Mouse (Mus musculus) neural tube, embryonic 15.5 days (tissue): ENCODE measurements around the gene Arhgap1. TPM values are rescaled to one million over a fixed set of nuclear protein-coding genes. Genes with fewer than 3 reads are reported as not detected.
"Not testable (repeated sequence)": the region's sequence is repeated elsewhere in the genome, so short reads cannot be mapped to it uniquely, and the experiment has no call there.

ENCODE experiments used
- ATAC-seq: fragments of 200-750 bp; cut with Nextera tagmentation; 2 replicates; pipeline ENCODE4 v1.8.0; 2017; ENCODE audit warnings: mild to moderate bottlenecking, moderate TSS enrichment, moderate library complexity; ENCODE audit not compliant: low FRiP score
- H3K27ac ChIP-seq: fragments of 300-500 bp; sonication (generic); replicated peaks from 2 replicates; pipeline ENCODE4 v1.5.1; 2015; ENCODE audit warnings: mild to moderate bottlenecking, inconsistent platforms
- H3K27me3 ChIP-seq: fragments of 300-500 bp; sonication (generic); replicated peaks from 2 replicates; pipeline ENCODE4 v1.6.1; 2015; ENCODE audit warnings: inconsistent platforms
- H3K36me3 ChIP-seq: fragments of 300-500 bp; sonication (generic); 2 replicates; pipeline ENCODE4 v1.6.1; 2015; ENCODE audit warnings: inconsistent platforms
- H3K4me1 ChIP-seq: fragments of 300-500 bp; sonication (generic); 2 replicates; pipeline ENCODE4 v1.6.1; 2015; ENCODE audit warnings: inconsistent platforms
- H3K4me2 ChIP-seq: fragments of 300-500 bp; sonication (generic); 2 replicates; pipeline ENCODE4 v1.6.1; 2015; ENCODE audit warnings: inconsistent platforms, mild to moderate bottlenecking, moderate library complexity
- H3K4me3 ChIP-seq: fragments of 300-500 bp; sonication (generic); replicated peaks from 2 replicates; pipeline ENCODE4 v1.5.1; 2015; ENCODE audit warnings: mild to moderate bottlenecking, inconsistent platforms
- H3K9ac ChIP-seq: fragments of 300-500 bp; sonication (generic); replicated peaks from 2 replicates; pipeline ENCODE4 v1.6.1; 2015; ENCODE audit warnings: mild to moderate bottlenecking, inconsistent platforms
- H3K9me3 ChIP-seq: fragments of 300-500 bp; sonication (generic); replicated peaks from 2 replicates; pipeline ENCODE4 v1.6.1; 2016; ENCODE audit warnings: inconsistent platforms
- WGBS: fragments of 180-500 bp; shearing (Covaris S2); methylation state at CpG from one replicate; pipeline ENCODE4 v1.1.7; 2015; ENCODE audit warnings: mixed read lengths; 5-methylcytosine and 5-hydroxymethylcytosine counted together
- polyA plus RNA-seq: library from polyadenylated mRNA; unstranded; fragments of >200 nt; fragmentation: Nextera tagmentation; extraction: Ambion mirVana; gene quantifications from 2 replicates; pipeline ENCODE4 v1.2.1, GENCODE M21; 2015

Gene Arhgap1
- 86.2 and 99.9 TPM in 2 replicates for polyA plus RNA-seq

- Histone ChIP-seq H3K27me3 (no peaks in the 10 kb centered on the region), H3K4me3 (peak within 1 kb of the TSS; percentile 89), H3K9ac (peak within 1 kb of the TSS; percentile 97), H3K27ac (peak within 1 kb of the TSS; percentile 91), H3K4me1 (peaks cover 38% of the 10 kb centered on the region), H3K4me2 (peak within 1 kb of the TSS; percentile 99), H3K36me3 (peaks cover 47% of the 10 kb centered on the region), H3K9me3 (no peaks in the 10 kb centered on the region)
- ATAC-seq, result peak; percentile 96
- WGBS, result under 1% methylated on average over 44 of the region's 44 CpGs
Measured at GRCm38 (mm10) chr2:91649553-91650359, at the start of gene Arhgap1, which contains the start of gene Zfp408. TSS of gene Arhgap1 (plus strand) at chr2:91649860. TSS of gene Zfp408 (minus strand) at chr2:91649791.

- Histone ChIP-seq H3K9me3 (no peaks in the 10 kb centered on the region), H3K4me1 (no peaks in the 10 kb centered on the region), H3K4me2 (no peak overlapping the region), H3K27me3 (no peaks in the 10 kb centered on the region), H3K9ac (no peak overlapping the region), H3K27ac (no peak overlapping the region), H3K4me3 (no peak overlapping the region), H3K36me3 (peaks cover 78% of the 10 kb centered on the region)
- WGBS, result 93% methylated on average over 4 of the region's 4 CpGs
- ATAC-seq, result no peak
Measured at GRCm38 (mm10) chr2:91600475-91600874, 49.2 kb upstream of the Arhgap1 start.

GRCm38 (mm10) chr2:91602389-91602788, 47.3 kb upstream of the Arhgap1 start:
- Histone ChIP-seq H3K9me3 (no peaks in the 10 kb centered on the region), H3K4me2 (no peak overlapping the region), H3K9ac (no peak overlapping the region), H3K4me1 (no peaks in the 10 kb centered on the region), H3K36me3 (peaks cover 76% of the 10 kb centered on the region), H3K4me3 (no peak overlapping the region), H3K27me3 (no peaks in the 10 kb centered on the region), H3K27ac (no peak overlapping the region)
- ATAC-seq, result no peak
- 96% methylated on average over 4 of the region's 4 CpGs for WGBS

- ATAC-seq, H3K9ac ChIP-seq, H3K27me3 ChIP-seq, H3K27ac ChIP-seq, H3K4me1 ChIP-seq, H3K4me2 ChIP-seq, H3K9me3 ChIP-seq, H3K4me3 ChIP-seq: not testable (repeated sequence)
- peaks cover 63% of the 10 kb centered on the region for H3K36me3 ChIP-seq
Measured at GRCm38 (mm10) chr2:91609370-91609769, 40.3 kb upstream of the Arhgap1 start.

- Histone ChIP-seq H3K4me3 (no peak overlapping the region), H3K4me2 (no peak overlapping the region), H3K36me3 (peaks cover 59% of the 10 kb centered on the region), H3K4me1 (no peaks in the 10 kb centered on the region), H3K27me3 (no peaks in the 10 kb centered on the region), H3K27ac (no peak overlapping the region), H3K9me3 (no peaks in the 10 kb centered on the region), H3K9ac (no peak overlapping the region)
- WGBS, result 94% methylated on average over 5 of the region's 5 CpGs
- ATAC-seq, result no peak
Measured at GRCm38 (mm10) chr2:91622356-91622755, 27.3 kb upstream of the Arhgap1 start.

- not testable (repeated sequence) for H3K9me3 ChIP-seq, H3K9ac ChIP-seq, ATAC-seq, H3K4me1 ChIP-seq, H3K4me2 ChIP-seq, H3K27ac ChIP-seq, H3K4me3 ChIP-seq, H3K27me3 ChIP-seq
- 96% methylated on average over 7 of the region's 7 CpGs for WGBS
- H3K36me3 ChIP-seq, result peaks cover 49% of the 10 kb centered on the region
Measured at GRCm38 (mm10) chr2:91623366-91623765, 26.3 kb upstream of the Arhgap1 start.

GRCm38 (mm10) chr2:91627486-91627885, 22.2 kb upstream of the Arhgap1 start:
- peaks cover 11% of the 10 kb centered on the region for H3K36me3 ChIP-seq
- ATAC-seq, result no peak
- H3K27ac ChIP-seq, result no peak overlapping the region
- H3K4me1 ChIP-seq, result no peaks in the 10 kb centered on the region
- H3K27me3 ChIP-seq, result no peaks in the 10 kb centered on the region
- H3K9ac ChIP-seq, result no peak overlapping the region
- 76% methylated on average over 5 of the region's 5 CpGs for WGBS
- H3K4me2 ChIP-seq, result no peak overlapping the region
- H3K4me3 ChIP-seq, result no peak overlapping the region
- no peaks in the 10 kb centered on the region for H3K9me3 ChIP-seq

- Histone ChIP-seq H3K27me3 (no peaks in the 10 kb centered on the region), H3K27ac (no peak overlapping the region), H3K4me2 (no peak overlapping the region), H3K4me1 (no peaks in the 10 kb centered on the region), H3K4me3 (no peak overlapping the region), H3K9ac (no peak overlapping the region), H3K9me3 (no peaks in the 10 kb centered on the region), H3K36me3 (peaks cover 6% of the 10 kb centered on the region; the same call in 1 of the 2 replicates)
- ATAC-seq, result no peak
- WGBS, result 87% methylated on average over 8 of the region's 8 CpGs
Measured at GRCm38 (mm10) chr2:91628171-91628570, 21.5 kb upstream of the Arhgap1 start.

GRCm38 (mm10) chr2:91629682-91630081, 20.0 kb upstream of the Arhgap1 start:
- H3K36me3 ChIP-seq, result no peaks in the 10 kb centered on the region
- 88% methylated on average over 18 of the region's 18 CpGs for WGBS
- no peak for ATAC-seq

GRCm38 (mm10) chr2:91630384-91630783, 19.3 kb upstream of the Arhgap1 start:
- no peak for ATAC-seq
- H3K27me3 ChIP-seq, result no peaks in the 10 kb centered on the region
- no peak overlapping the region for H3K4me2 ChIP-seq
- H3K4me1 ChIP-seq, result no peaks in the 10 kb centered on the region
- H3K36me3 ChIP-seq, result no peaks in the 10 kb centered on the region
- 94% methylated on average over 12 of the region's 12 CpGs for WGBS
- no peaks in the 10 kb centered on the region for H3K9me3 ChIP-seq
- H3K9ac ChIP-seq, result no peak overlapping the region
- H3K27ac ChIP-seq, result no peak overlapping the region
- no peak overlapping the region for H3K4me3 ChIP-seq

More at GRCm38 (mm10) chr2:91629682-91630081, 20.0 kb upstream of the Arhgap1 start:
- Histone ChIP-seq H3K27me3 (no peaks in the 10 kb centered on the region), H3K4me1 (no peaks in the 10 kb centered on the region), H3K4me2 (no peak overlapping the region), H3K9me3 (no peaks in the 10 kb centered on the region), H3K4me3 (no peak overlapping the region), H3K9ac (no peak overlapping the region), H3K27ac (no peak overlapping the region)

GRCm38 (mm10) chr2:91631826-91632225, 17.8 kb upstream of the Arhgap1 start:
- WGBS, result 89% methylated on average over 5 of the region's 5 CpGs
- H3K4me1 ChIP-seq, result no peaks in the 10 kb centered on the region
- H3K4me2 ChIP-seq, result no peak overlapping the region
- ATAC-seq, result no peak
- no peak overlapping the region for H3K4me3 ChIP-seq
- H3K27me3 ChIP-seq, result no peaks in the 10 kb centered on the region
- H3K9me3 ChIP-seq, result no peaks in the 10 kb centered on the region
- no peak overlapping the region for H3K9ac ChIP-seq
- no peak overlapping the region for H3K27ac ChIP-seq
- no peaks in the 10 kb centered on the region for H3K36me3 ChIP-seq

GRCm38 (mm10) chr2:91632316-91632715, 17.3 kb upstream of the Arhgap1 start:
- no peaks in the 10 kb centered on the region for H3K4me1 ChIP-seq
- 80% methylated on average over 5 of the region's 5 CpGs for WGBS

More at GRCm38 (mm10) chr2:91632316-91632715, 17.3 kb upstream of the Arhgap1 start:
- Histone ChIP-seq H3K27me3 (no peaks in the 10 kb centered on the region), H3K4me2 (no peak overlapping the region), H3K36me3 (no peaks in the 10 kb centered on the region), H3K27ac (no peak overlapping the region), H3K4me3 (no peak overlapping the region), H3K9ac (no peak overlapping the region), H3K9me3 (no peaks in the 10 kb centered on the region)
- ATAC-seq, result no peak
